8 mouse cellular contexts compared by ENCODE assay signal in the genomic region with DNA sequence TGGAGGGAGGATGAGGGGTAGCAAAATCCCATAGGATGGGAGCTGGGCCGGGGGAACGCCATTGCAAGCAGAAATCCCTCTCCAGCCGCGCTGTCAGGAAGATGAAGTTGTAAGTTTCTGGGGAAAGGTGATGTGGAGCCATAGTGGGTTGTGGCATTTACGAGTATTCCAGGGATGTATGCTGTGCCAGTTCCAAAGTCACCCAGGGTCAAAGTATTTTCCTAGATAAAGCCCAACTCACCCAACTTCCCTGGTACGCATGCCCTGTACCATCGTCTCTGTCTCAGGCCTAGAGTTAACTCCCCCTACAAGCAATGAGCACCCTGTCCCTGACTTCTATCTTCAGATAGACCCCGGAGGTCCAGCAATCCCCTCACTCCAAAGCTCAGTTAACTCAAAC. TPM values are rescaled to one million over a fixed set of nuclear protein-coding genes. Genes with fewer than 3 reads are reported as not detected.
A peak's percentile ranks its signal among the peaks of the same experiment; 100 is the strongest.
DNase-seq lines count a peak whose midpoint lies in the region; ATAC-seq and TF ChIP-seq lines count a peak whose summit lies in the region.

No protein-coding gene starts in this region.

- 68% methylated on average over 8 of the region's 8 CpGs for WGBS in hindbrain, embryonic 10.5 days
- WGBS in hindbrain, embryonic 11.5 days = 72% methylated on average over 8 of the region's 8 CpGs
- 54% methylated on average over 8 of the region's 8 CpGs for WGBS in limb, embryonic 11.5 days

- TF ChIP-seq POLR2A in testis, adult 2 months (IDR thresholded peaks at IDR 0.05; ENCODE audit: control insufficient read depth, low read depth, low read length) = no peak

- ATAC-seq in hindbrain, embryonic 11.5 days (ENCODE audit: low FRiP score) = no peak
- no peak for ATAC-seq in limb, embryonic 11.5 days (ENCODE audit: insufficient number of reproducible peaks, low FRiP score, low TSS enrichment, low read depth)

- H3K9ac ChIP-seq in hindbrain, embryonic 11.5 days (ENCODE audit: low read depth, low read length) = no peak overlapping the region
- H3K9ac ChIP-seq in limb, embryonic 11.5 days (ENCODE audit: low read length) = no peak overlapping the region

- peak overlapping the region; percentile 34; the same call in 1 of the 2 replicates for H3K4me3 ChIP-seq in hindbrain, embryonic 10.5 days
- no peak overlapping the region for H3K4me3 ChIP-seq in hindbrain, embryonic 11.5 days (ENCODE audit: low read depth, low read length)
- H3K4me3 ChIP-seq in testis, adult 2 months (ENCODE audit: control insufficient read depth, low read depth, low read length) = peak overlapping the region; percentile 64
- H3K4me3 ChIP-seq in limb, embryonic 11.5 days (ENCODE audit: low read depth, low read length) = no peak overlapping the region

- peaks cover 19% of the 10 kb centered on the region for H3K27me3 ChIP-seq in hindbrain, embryonic 10.5 days (ENCODE audit: insufficient read depth, poor library complexity, severe bottlenecking)
- no peaks in the 10 kb centered on the region for H3K27me3 ChIP-seq in hindbrain, embryonic 11.5 days (ENCODE audit: control insufficient read depth, insufficient read depth, low read length)
- no peaks in the 10 kb centered on the region for H3K27me3 ChIP-seq in testis, adult 2 months (ENCODE audit: control insufficient read depth, insufficient read depth, low read length)
- no peaks in the 10 kb centered on the region for H3K27me3 ChIP-seq in limb, embryonic 11.5 days (ENCODE audit: control insufficient read depth, insufficient read depth, low read length)

- TF ChIP-seq CTCF in testis, adult 2 months (IDR thresholded peaks at IDR 0.05; ENCODE audit: control insufficient read depth, insufficient read depth, insufficient replicate concordance, low read depth, low read length) = no peak

- H3K4me1 ChIP-seq in hindbrain, embryonic 10.5 days (replicated peaks) = peaks cover 10% of the 10 kb centered on the region
- no peaks in the 10 kb centered on the region for H3K4me1 ChIP-seq in hindbrain, embryonic 11.5 days (replicated peaks; ENCODE audit: control insufficient read depth, insufficient read depth, low read length)
- H3K4me1 ChIP-seq in testis, adult 2 months (ENCODE audit: control insufficient read depth, insufficient read depth, low read length) = peaks cover 11% of the 10 kb centered on the region
- no peaks in the 10 kb centered on the region for H3K4me1 ChIP-seq in limb, embryonic 11.5 days (ENCODE audit: control insufficient read depth, insufficient read depth, low read length)

- no peaks in the 10 kb centered on the region for H3K9me3 ChIP-seq in hindbrain, embryonic 10.5 days
- no peaks in the 10 kb centered on the region for H3K9me3 ChIP-seq in hindbrain, embryonic 11.5 days (ENCODE audit: control insufficient read depth, low read length)
- H3K9me3 ChIP-seq in limb, embryonic 11.5 days (ENCODE audit: control insufficient read depth, low read length) = no peaks in the 10 kb centered on the region

- peaks cover 46% of the 10 kb centered on the region for H3K36me3 ChIP-seq in hindbrain, embryonic 10.5 days
- H3K36me3 ChIP-seq in hindbrain, embryonic 11.5 days (ENCODE audit: control insufficient read depth, insufficient read depth, low read length) = peaks cover 2% of the 10 kb centered on the region; the same call in 1 of the 2 replicates
- H3K36me3 ChIP-seq in testis, adult 2 months (ENCODE audit: control insufficient read depth, insufficient read depth, low read length) = no peaks in the 10 kb centered on the region; the same call in 1 of the 2 replicates
- H3K36me3 ChIP-seq in limb, embryonic 11.5 days (ENCODE audit: control insufficient read depth, insufficient read depth, low read length) = peaks cover 12% of the 10 kb centered on the region; the same call in 1 of the 2 replicates

- no peak overlapping the region for H3K4me2 ChIP-seq in hindbrain, embryonic 11.5 days (replicated peaks; ENCODE audit: low read depth, low read length)
- H3K4me2 ChIP-seq in limb, embryonic 11.5 days (ENCODE audit: low read depth, severe bottlenecking) = peak overlapping the region; percentile 37; the same call in 1 of the 2 replicates

- DNase-seq in hindbrain, embryonic 10.5 days (ENCODE audit: low spot score) = no peak
- no peak for DNase-seq in hindbrain, embryonic 11.5 days (ENCODE audit: low spot score)
- DNase-seq in testis, postnatal 10 days (ENCODE audit: low spot score) = no peak
- no peak for DNase-seq in limb, embryonic 11.5 days (ENCODE audit: low spot score)
- DNase-seq in adrenal gland, postnatal 36 days = no peak
- no peak for DNase-seq in left cerebral cortex, postnatal 4 days
- no peak for DNase-seq in layer of hippocampus, adult 11-12 months (ENCODE audit: low spot score)

- H3K27ac ChIP-seq in hindbrain, embryonic 10.5 days = no peak overlapping the region
- no peak overlapping the region for H3K27ac ChIP-seq in hindbrain, embryonic 11.5 days (ENCODE audit: low read depth, low read length)
- H3K27ac ChIP-seq in testis, adult 2 months (ENCODE audit: control insufficient read depth, insufficient read depth, low read depth, low read length) = no peak overlapping the region
- H3K27ac ChIP-seq in limb, embryonic 11.5 days (replicated peaks; ENCODE audit: low read depth, low read length) = no peak overlapping the region

- intact Hi-C loops in left cerebral cortex, postnatal 4 days (cut with DNase I) = no loop called here

RNA-seq across cellular contexts. Expression of gene Tm6sf2, which starts 0.4 kb away (rescaled TPM):
- polyA plus RNA-seq in hindbrain, embryonic 10.5 days (2016; fragmentation: Nextera tagmentation; extraction: Ambion mirVana) = 0.56 and 0.88 TPM in 2 replicates
- 0.86 and 1.4 TPM in 2 replicates for polyA plus RNA-seq in hindbrain, embryonic 11.5 days (2014; fragmentation: Nextera tagmentation; extraction: Ambion mirVana)
- polyA plus RNA-seq in testis, adult 2 months (2012; rRNA removed) = 11.0 and 14.1 TPM in 2 replicates
- polyA plus RNA-seq in limb, embryonic 11.5 days (2014; fragmentation: Nextera tagmentation; extraction: Ambion mirVana) = 0.52 and 1.2 TPM in 2 replicates
- 1 to 10 TPM in 1 of 2 experiments, under 1 TPM in 1; 0.56 to 1.1 TPM for total RNA-seq in adrenal gland, postnatal 36 days (2021)
- 1 to 10 TPM; 1.0 to 1.6 TPM for total RNA-seq in left cerebral cortex, postnatal 4 days (2021)

RNA-seq across cellular contexts. Expression of gene Hapln4, which starts 10.1 kb away (rescaled TPM):
- polyA plus RNA-seq in hindbrain, embryonic 10.5 days (2016; fragmentation: Nextera tagmentation; extraction: Ambion mirVana) = 0.12 and 0.20 TPM in 2 replicates
- polyA plus RNA-seq in hindbrain, embryonic 11.5 days (2014; fragmentation: Nextera tagmentation; extraction: Ambion mirVana) = 0.22 TPM in 1 of 2 replicates, not detected in the other
- 0.23 and 0.31 TPM in 2 replicates for polyA plus RNA-seq in testis, adult 2 months (2012; rRNA removed)
- 0.05 TPM in 1 of 2 replicates, not detected in the other for polyA plus RNA-seq in limb, embryonic 11.5 days (2014; fragmentation: Nextera tagmentation; extraction: Ambion mirVana)
- total RNA-seq in adrenal gland, postnatal 36 days (2021) = under 1 TPM; 0.33 to 0.50 TPM
- 1 to 10 TPM; 1.4 to 1.5 TPM for total RNA-seq in left cerebral cortex, postnatal 4 days (2021)

RNA-seq across cellular contexts. Expression of gene Sugp1, which starts 30.5 kb away (rescaled TPM):
- 51.3 and 54.2 TPM in 2 replicates for polyA plus RNA-seq in hindbrain, embryonic 10.5 days (2016; fragmentation: Nextera tagmentation; extraction: Ambion mirVana)
- 34.5 and 35.4 TPM in 2 replicates for polyA plus RNA-seq in hindbrain, embryonic 11.5 days (2014; fragmentation: Nextera tagmentation; extraction: Ambion mirVana)
- polyA plus RNA-seq in testis, adult 2 months (2012; rRNA removed) = 32.5 and 34.5 TPM in 2 replicates
- 39.1 TPM in 2 replicates for polyA plus RNA-seq in limb, embryonic 11.5 days (2014; fragmentation: Nextera tagmentation; extraction: Ambion mirVana)
- total RNA-seq in adrenal gland, postnatal 36 days (2021) = 10 to 100 TPM; 30.9 to 31.5 TPM
- 10 to 100 TPM; 48.5 to 52.6 TPM for total RNA-seq in left cerebral cortex, postnatal 4 days (2021)

RNA-seq across cellular contexts. Expression of gene Mau2, which starts 30.6 kb away (rescaled TPM):
- polyA plus RNA-seq in hindbrain, embryonic 10.5 days (2016; fragmentation: Nextera tagmentation; extraction: Ambion mirVana) = 62.6 and 66.8 TPM in 2 replicates
- polyA plus RNA-seq in hindbrain, embryonic 11.5 days (2014; fragmentation: Nextera tagmentation; extraction: Ambion mirVana) = 51.1 and 52.1 TPM in 2 replicates
- polyA plus RNA-seq in testis, adult 2 months (2012; rRNA removed) = 46.0 and 52.7 TPM in 2 replicates
- 52.5 and 58.3 TPM in 2 replicates for polyA plus RNA-seq in limb, embryonic 11.5 days (2014; fragmentation: Nextera tagmentation; extraction: Ambion mirVana)
- total RNA-seq in adrenal gland, postnatal 36 days (2021) = 10 to 100 TPM; 56.7 to 63.4 TPM
- 10 to 100 TPM; 87.6 to 88.9 TPM for total RNA-seq in left cerebral cortex, postnatal 4 days (2021)

RNA-seq across cellular contexts. Expression of gene Ncan, which starts 47.6 kb away (rescaled TPM):
- 20.2 and 67.1 TPM in 2 replicates for polyA plus RNA-seq in hindbrain, embryonic 10.5 days (2016; fragmentation: Nextera tagmentation; extraction: Ambion mirVana)
- polyA plus RNA-seq in hindbrain, embryonic 11.5 days (2014; fragmentation: Nextera tagmentation; extraction: Ambion mirVana) = 71.3 and 74.5 TPM in 2 replicates
- polyA plus RNA-seq in testis, adult 2 months (2012; rRNA removed) = 7.3 and 8.9 TPM in 2 replicates
- polyA plus RNA-seq in limb, embryonic 11.5 days (2014; fragmentation: Nextera tagmentation; extraction: Ambion mirVana) = 0.60 and 0.79 TPM in 2 replicates
- under 1 TPM; 0.23 to 0.46 TPM for total RNA-seq in adrenal gland, postnatal 36 days (2021)
- total RNA-seq in left cerebral cortex, postnatal 4 days (2021) = 100 to 1,000 TPM; 511 to 532 TPM

Comparison
In these comparisons a context has a peak if more than half of its experiments do, and no peak if none do; other contexts are left out.
1. H3K4me3 ChIP-seq: peak in hindbrain, embryonic 10.5 days (single experiment) and testis, adult 2 months (single experiment); none in hindbrain, embryonic 11.5 days (single experiment) and limb, embryonic 11.5 days (single experiment).